Mouse (Mus musculus) left cerebral cortex, adult 9 months (tissue): ENCODE measurements around the gene Smco4.
"Not testable (repeated sequence)": the region's sequence is repeated elsewhere in the genome, so short reads cannot be mapped to it uniquely, and the experiment has no call there.

Source experiments
- DNase-seq, 2 experiments: peaks; one replicate each; pipeline ENCODE4 v3.0.0; 2022; ENCODE audit warnings: low spot score in 2 of 2

Gene Smco4

GRCm38 (mm10) chr9:15541735-15542354 is 48.6 kb downstream of the Smco4 start:
- no peak for DNase-seq

- DNase-seq = no peak
Observed at GRCm38 (mm10) chr9:15550461-15550961, 57.3 kb downstream of the Smco4 start.

GRCm38 (mm10) chr9:15551073-15551472 is 57.8 kb downstream of the Smco4 start:
- DNase-seq = not testable (repeated sequence)

- no peak for DNase-seq
Observed at GRCm38 (mm10) chr9:15551933-15552851, 59.0 kb downstream of the Smco4 start.

- DNase-seq = no peak
Observed at GRCm38 (mm10) chr9:15553322-15553721, 60.1 kb downstream of the Smco4 start.

- DNase-seq = no peak
Observed at GRCm38 (mm10) chr9:15560451-15560850, 67.2 kb downstream of the Smco4 start.

GRCm38 (mm10) chr9:15562353-15562752 is 69.1 kb downstream of the Smco4 start:
- no peak for DNase-seq

GRCm38 (mm10) chr9:15574750-15575454 is 81.7 kb downstream of the Smco4 start:
- DNase-seq = no peak

- no peak for DNase-seq
Observed at GRCm38 (mm10) chr9:15578427-15578826, 85.2 kb downstream of the Smco4 start.

- DNase-seq = no peak
Observed at GRCm38 (mm10) chr9:15578946-15579345, 85.7 kb downstream of the Smco4 start.

- DNase-seq = no peak
Observed at GRCm38 (mm10) chr9:15580176-15580575, 86.9 kb downstream of the Smco4 start.

- DNase-seq = no peak
Observed at GRCm38 (mm10) chr9:15582026-15582425, 88.8 kb downstream of the Smco4 start.

- no peak for DNase-seq
Observed at GRCm38 (mm10) chr9:15584209-15584608, 91.0 kb downstream of the Smco4 start.

- no peak for DNase-seq
Observed at GRCm38 (mm10) chr9:15585956-15586355, 92.7 kb downstream of the Smco4 start.

GRCm38 (mm10) chr9:15587157-15587854 is 94.1 kb downstream of the Smco4 start:
- DNase-seq = no peak

GRCm38 (mm10) chr9:15594148-15594547 is 100.9 kb downstream of the Smco4 start:
- no peak for DNase-seq
